Mouse (Mus musculus) ES-E14 (cell line): ENCODE data around the gene Ube2e2. TPM values are rescaled to one million over a fixed set of nuclear protein-coding genes. Genes with fewer than 3 reads are reported as not detected.
"Not testable (repeated sequence)": the region's sequence is repeated elsewhere in the genome, so short reads cannot be mapped to it uniquely, and the experiment has no call there.

Experiments
- DNase-seq: peaks from one replicate; pipeline ENCODE4 v3.0.0-alpha.2; 2013; ENCODE audit warnings: low read depth, low spot score
- H3K27ac ChIP-seq: 2 replicates; pipeline ENCODE4 v1.5.1; 2012; ENCODE audit warnings: low read depth, mild to moderate bottlenecking, low read length, moderate library complexity, mixed read lengths; ENCODE audit not compliant: poor library complexity, insufficient read depth, severe bottlenecking
- H3K36me3 ChIP-seq: 2 replicates; pipeline ENCODE4 v1.6.1; 2012; ENCODE audit warnings: mild to moderate bottlenecking, low read length, moderate library complexity, mixed read lengths; ENCODE audit not compliant: control insufficient read depth, poor library complexity, insufficient read depth, severe bottlenecking
- H3K4me1 ChIP-seq, 2 experiments: fragments of 150-350 bp in 1 of 2; sonication (generic) in 1 of 2; 2 replicates each; pipeline ENCODE4 v1.6.1; 2012; ENCODE audit warnings: low read length in 2 of 2, mild to moderate bottlenecking in 1 of 2, mixed read lengths in 1 of 2; ENCODE audit not compliant: control insufficient read depth in 2 of 2, insufficient read depth in 2 of 2, poor library complexity in 1 of 2
- H3K4me3 ChIP-seq, 2 experiments: fragments of 150-350 bp in 1 of 2; sonication (generic) in 1 of 2; 2 replicates each; pipeline ENCODE4 v1.5.1; 2012; ENCODE audit warnings: low read length in 2 of 2, low read depth in 1 of 2, mild to moderate bottlenecking in 1 of 2, mixed read lengths in 1 of 2; ENCODE audit not compliant: insufficient read depth in 1 of 2, poor library complexity in 1 of 2, severe bottlenecking in 1 of 2
- H3K9ac ChIP-seq: 2 replicates; pipeline ENCODE4 v1.6.1; 2012; ENCODE audit warnings: low read depth, mild to moderate bottlenecking, low read length, mixed read lengths; ENCODE audit not compliant: poor library complexity, insufficient read depth, severe bottlenecking
- H3K9me3 ChIP-seq: fragments of 150-350 bp; sonication (generic); 2 replicates; pipeline ENCODE4 v1.6.1; 2012; ENCODE audit warnings: low read depth, mild to moderate bottlenecking, low read length; ENCODE audit not compliant: control insufficient read depth, insufficient read depth
- CHD2 ChIP-seq: IDR thresholded peaks from 2 replicates; pipeline ENCODE4 v1.6.1; 2014; ENCODE audit warnings: mild to moderate bottlenecking, low read depth, low read length, inconsistent platforms
- HCFC1 ChIP-seq: IDR thresholded peaks from 2 replicates; pipeline ENCODE4 v1.6.1; 2012; ENCODE audit warnings: low read length, inconsistent platforms, borderline replicate concordance; ENCODE audit not compliant: insufficient read depth
- MAFK ChIP-seq: IDR thresholded peaks from 2 replicates; pipeline ENCODE4 v1.6.1; 2014; ENCODE audit warnings: mild to moderate bottlenecking, low read depth, low read length, inconsistent platforms; ENCODE audit not compliant: insufficient read depth
- ZC3H11A ChIP-seq: IDR thresholded peaks from 2 replicates; pipeline ENCODE4 v1.6.1; 2012; ENCODE audit warnings: low read depth, mild to moderate bottlenecking, inconsistent platforms, low read length, borderline replicate concordance
- ZNF384 ChIP-seq: IDR thresholded peaks from 2 replicates; pipeline ENCODE4 v1.6.1; 2012; ENCODE audit warnings: low read depth, low read length, inconsistent platforms
- in situ Hi-C, 2 experiments: fragments of 600-800 bp; cut with MboI; formaldehyde crosslinking; loops; one replicate each; pipeline ENCODE4 v1.15.1; 2025; ENCODE audit warnings: low sequenced_read_pairs in 2 of 2, inconsistent platforms in 1 of 2; ENCODE audit not compliant: unreplicated experiment in 2 of 2
- total RNA-seq: library from RNA; depleted of rRNA; stranded (reverse); fragments of 300-350 nt; gene quantifications from 2 replicates; pipeline ENCODE4 v1.2.3, GENCODE M21; 2012

Ube2e2 gene
- total RNA-seq, 1 experiment = 8.1 TPM

DNA sequence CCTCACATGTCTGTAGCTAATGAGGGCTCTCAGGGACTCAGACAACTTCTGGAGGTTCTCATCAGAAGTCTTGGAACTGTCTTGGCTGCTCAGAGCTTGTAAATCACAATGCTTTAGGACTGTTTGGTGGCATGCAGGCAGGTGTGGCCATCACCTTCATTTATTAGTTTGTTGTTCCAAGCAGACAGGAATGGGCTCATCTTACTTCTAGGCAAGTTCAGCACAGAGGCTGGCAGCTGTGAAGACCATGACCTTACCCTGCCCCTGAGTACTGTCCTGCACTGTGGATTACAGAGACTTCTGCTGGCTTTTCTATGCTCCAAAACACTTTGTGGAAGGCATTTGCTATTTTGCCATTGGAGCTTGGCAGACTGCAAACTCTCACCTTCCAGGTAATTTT, 324.5 kb downstream of the Ube2e2 start:
- TF ChIP-seq HCFC1 (no peak), ZNF384 (no peak), CHD2 (no peak), ZC3H11A (no peak), MAFK (no peak)
- DNase-seq = no peak
- in situ Hi-C loops = no loop called here
- Histone ChIP-seq H3K36me3 (no peaks in the 10 kb centered on the region), H3K4me1 (no peaks in the 10 kb centered on the region), H3K27ac (no peak overlapping the region), H3K4me3 (no peak overlapping the region), H3K9ac (no peak overlapping the region), H3K9me3 (no peaks in the 10 kb centered on the region)

DNA sequence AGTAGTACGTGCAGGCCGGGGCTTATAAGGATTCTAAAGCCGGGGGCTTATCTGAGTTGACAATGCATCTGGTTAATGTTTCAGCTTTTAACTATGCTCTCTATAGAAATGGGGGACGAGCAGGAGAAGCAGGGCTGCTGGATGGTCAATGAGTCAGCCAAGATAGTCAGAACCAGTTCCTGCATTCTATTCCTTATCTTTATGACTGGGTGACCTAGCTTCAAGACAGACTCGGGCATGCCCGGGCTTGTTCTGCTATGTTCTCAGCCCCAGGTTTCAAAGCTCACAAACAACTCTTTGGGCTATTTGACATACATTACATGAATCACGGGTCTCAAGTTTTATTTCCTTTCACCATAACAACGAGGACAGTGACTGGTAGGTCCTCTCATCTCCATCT, 329.1 kb downstream of the Ube2e2 start:
- H3K9ac ChIP-seq, H3K9me3 ChIP-seq, H3K27ac ChIP-seq, DNase-seq, in situ Hi-C loops, H3K4me3 ChIP-seq, H3K36me3 ChIP-seq, H3K4me1 ChIP-seq: not testable (repeated sequence)

DNA sequence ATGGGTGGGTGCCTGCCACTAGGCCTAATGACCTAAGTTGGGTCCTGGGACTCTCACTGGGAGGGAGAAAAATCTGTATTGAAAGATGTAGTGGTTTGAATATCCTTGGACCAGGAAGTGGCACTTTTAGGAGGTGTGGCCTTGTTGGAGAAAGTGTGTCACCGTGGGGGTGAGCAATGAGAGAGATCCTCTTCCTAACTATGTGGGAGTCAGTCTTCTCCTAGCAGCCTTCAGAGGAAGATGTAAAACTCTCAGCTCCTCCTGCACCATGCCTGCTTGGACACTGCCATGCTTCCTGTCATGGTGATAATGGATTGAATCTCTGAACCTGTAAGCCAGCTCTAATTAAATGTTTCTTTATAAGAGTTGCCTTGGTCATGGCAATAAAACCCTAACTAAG, 338.8 kb downstream of the Ube2e2 start:
- no peaks in the 10 kb centered on the region for H3K36me3 ChIP-seq
- in situ Hi-C loops = no loop called here
- H3K4me1 ChIP-seq = no peaks in the 10 kb centered on the region
- H3K27ac ChIP-seq = no peak overlapping the region
- no peak overlapping the region for H3K9ac ChIP-seq
- DNase-seq = no peak
- H3K4me3 ChIP-seq = no peak overlapping the region
- H3K9me3 ChIP-seq = no peaks in the 10 kb centered on the region
- no peak for TF ChIP-seq CHD2
- no peak for TF ChIP-seq MAFK
- TF ChIP-seq HCFC1 = no peak
- no peak for TF ChIP-seq ZC3H11A
- TF ChIP-seq ZNF384 = no peak

DNA sequence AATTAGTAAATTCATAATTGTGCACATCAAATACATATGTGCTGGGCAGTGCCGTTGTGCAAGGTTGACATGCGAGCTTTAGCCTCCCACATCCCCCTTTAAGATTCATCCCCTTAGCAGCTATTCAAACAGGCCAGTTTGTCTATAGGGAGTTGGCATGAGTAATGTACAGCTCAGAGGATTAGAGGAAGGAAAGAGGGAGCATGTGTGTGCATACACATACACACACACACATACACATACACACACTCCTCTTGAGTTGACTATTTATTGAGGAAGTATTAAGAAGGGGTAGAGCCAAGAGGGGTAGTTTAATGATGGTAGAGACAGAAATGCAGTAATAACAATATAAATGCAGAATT, 339.5 kb downstream of the Ube2e2 start:
- Histone ChIP-seq H3K36me3 (no peaks in the 10 kb centered on the region), H3K9ac (no peak overlapping the region), H3K9me3 (no peaks in the 10 kb centered on the region), H3K27ac (no peak overlapping the region), H3K4me1 (no peaks in the 10 kb centered on the region), H3K4me3 (no peak overlapping the region)
- in situ Hi-C loops = no loop called here
- DNase-seq = no peak
- TF ChIP-seq CHD2 = no peak

DNA sequence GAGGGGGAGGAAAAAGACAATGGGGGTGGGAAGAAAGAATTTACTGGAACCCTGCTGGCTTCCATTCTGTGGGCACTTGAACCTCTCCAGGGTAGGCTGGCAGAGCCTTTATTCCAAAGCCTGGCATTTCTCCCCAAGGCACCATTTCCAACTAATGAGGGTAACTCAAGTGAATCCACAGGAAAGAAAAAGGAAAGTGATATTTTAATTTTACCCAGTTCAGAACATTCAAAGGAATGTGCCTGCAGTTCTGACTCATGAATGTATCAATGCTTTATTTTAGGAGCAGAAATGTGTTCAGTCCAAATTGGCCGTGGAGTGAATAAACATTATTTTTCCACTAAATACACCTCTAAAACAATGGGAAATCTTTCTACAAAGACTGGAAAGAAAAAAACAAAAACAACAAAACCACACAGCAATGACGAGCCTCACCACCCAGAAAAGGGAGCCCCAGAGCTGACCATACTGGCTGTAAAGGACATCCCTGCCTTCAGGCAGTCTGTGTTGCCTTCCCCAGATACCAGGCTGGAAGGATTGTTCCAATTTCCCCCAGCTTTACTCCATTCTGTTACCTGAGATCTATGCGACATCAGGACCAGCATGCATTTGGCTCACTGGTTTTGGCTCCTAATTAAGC, 340.0 kb downstream of the Ube2e2 start:
- no peaks in the 10 kb centered on the region for H3K9me3 ChIP-seq
- no peak overlapping the region for H3K4me3 ChIP-seq
- in situ Hi-C loops = no loop called here
- no peaks in the 10 kb centered on the region for H3K36me3 ChIP-seq
- H3K9ac ChIP-seq = no peak overlapping the region
- no peaks in the 10 kb centered on the region for H3K4me1 ChIP-seq
- no peak for DNase-seq
- TF ChIP-seq ZNF384 (no peak), ZC3H11A (no peak), MAFK (no peak), CHD2 (no peak), HCFC1 (no peak)
- no peak overlapping the region for H3K27ac ChIP-seq
